Mouse (Mus musculus) gastrocnemius, adult 8-10 months (tissue): ENCODE measurements around the gene Gm17409. TPM values are rescaled to one million over a fixed set of nuclear protein-coding genes. Genes with fewer than 3 reads are reported as not detected.
A peak's percentile ranks its signal among the peaks of the same experiment; 100 is the strongest.

Source experiments
- DNase-seq, 2 experiments: peaks; one replicate each; pipeline ENCODE4 v3.0.0; 2022; ENCODE audit warnings: low spot score in 2 of 2
- total RNA-seq, 4 experiments: library from RNA; stranded (reverse); gene quantifications; 2 replicates each; pipeline ENCODE4 v1.2.4; 2022

Gm17409 gene
- total RNA-seq, 4 experiments from 2014 or later, result not detected

- no peak for DNase-seq
Observed at GRCm38 (mm10) chr2:58484284-58484965, 14.5 kb downstream of the Gm17409 start.

GRCm38 (mm10) chr2:58485152-58485551, 15.2 kb downstream of the Gm17409 start:
- no peak for DNase-seq

DNA sequence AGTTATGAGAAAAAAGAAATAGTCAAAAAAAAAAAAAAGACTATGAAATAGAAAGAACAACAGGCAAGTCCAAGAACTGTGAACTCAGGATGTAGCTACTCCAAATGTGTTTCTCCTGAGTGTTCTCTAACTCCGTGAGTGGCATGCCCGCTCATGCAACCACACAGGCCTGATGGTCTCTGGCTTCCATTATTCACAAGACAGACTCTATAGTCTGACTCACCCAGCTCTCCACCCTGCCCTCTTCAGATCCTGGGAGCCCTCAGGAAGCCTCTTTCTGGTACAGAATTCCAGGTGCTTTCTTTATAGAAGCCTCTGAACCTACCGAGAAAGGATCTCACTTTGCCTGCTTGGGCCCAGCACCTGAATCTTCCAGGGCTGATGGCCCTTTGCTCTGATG, 15.8 kb downstream of the Gm17409 start:
- DNase-seq, result no peak

- no peak for DNase-seq
Observed at GRCm38 (mm10) chr2:58486441-58487278, 16.7 kb downstream of the Gm17409 start.

- no peak for DNase-seq
Observed at GRCm38 (mm10) chr2:58487279-58487560, 17.3 kb downstream of the Gm17409 start.

DNA sequence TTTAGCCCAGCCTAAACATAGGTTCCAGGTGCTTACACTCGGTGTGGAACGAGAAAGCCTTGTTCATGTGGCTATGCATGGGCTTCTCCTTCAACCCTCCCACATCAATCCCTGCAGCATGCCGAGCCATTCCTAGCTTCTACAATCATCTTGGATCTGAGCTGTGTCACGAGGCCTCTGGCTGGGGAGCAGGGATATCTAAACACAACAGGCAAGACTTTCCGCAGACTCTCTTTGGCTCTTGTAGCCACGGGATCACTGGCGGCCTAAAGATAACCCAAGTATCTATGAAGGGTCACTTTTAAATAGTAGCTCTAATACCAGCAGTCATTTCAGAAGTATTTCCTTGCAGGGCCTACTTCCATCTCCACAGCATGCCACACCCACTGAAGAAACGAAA, 18.5 kb downstream of the Gm17409 start:
- DNase-seq, result peak in 1 of 2 experiments; percentile 24

- peak; percentile 77 to 84 for DNase-seq
Observed at GRCm38 (mm10) chr2:58489275-58489674, 19.4 kb downstream of the Gm17409 start.

DNA sequence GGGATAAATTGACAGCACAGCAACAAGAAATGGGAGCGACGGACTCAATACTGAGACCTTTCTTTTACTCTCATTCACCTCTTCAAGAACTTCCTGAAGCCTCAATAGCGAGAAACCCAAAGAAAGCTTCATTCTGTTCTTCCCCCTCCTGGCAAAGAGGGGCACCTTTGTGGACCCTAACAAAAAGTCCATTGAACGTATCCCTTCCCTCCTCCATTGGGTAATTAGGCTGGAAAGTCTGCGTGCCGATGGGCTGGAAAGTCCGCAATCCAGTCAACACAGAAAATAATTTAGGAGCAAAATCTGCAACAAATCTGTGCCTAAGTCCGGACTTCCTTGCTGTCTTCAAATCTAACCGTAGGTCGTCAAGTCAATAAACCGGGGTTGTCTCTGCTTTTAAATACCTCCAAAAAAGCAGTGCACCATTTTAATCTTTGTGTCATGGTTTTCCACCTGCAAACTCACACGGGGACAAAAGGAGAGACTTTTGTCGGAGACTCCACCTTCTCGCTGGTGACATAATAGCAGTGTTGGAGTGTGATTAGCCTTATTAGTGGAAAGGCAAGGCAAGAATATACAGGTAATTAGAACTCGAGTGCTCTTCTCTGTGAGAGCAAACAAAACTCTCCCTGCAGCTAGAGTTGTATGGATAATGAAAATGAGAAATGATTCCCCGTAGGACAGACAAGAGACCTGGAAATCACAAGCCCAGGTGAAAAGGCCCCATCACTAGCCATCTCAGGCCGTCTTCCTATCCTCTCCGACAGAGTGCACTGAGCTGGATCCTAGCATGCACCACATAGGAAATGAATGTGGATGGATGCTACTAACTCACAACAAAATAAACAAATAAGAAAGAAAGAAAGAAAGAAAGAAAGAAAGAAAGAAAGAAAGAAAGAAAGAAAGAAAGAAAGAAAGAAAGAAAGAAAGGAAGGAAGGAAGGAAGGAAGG, 24.0 kb downstream of the Gm17409 start:
- no peak for DNase-seq

DNA sequence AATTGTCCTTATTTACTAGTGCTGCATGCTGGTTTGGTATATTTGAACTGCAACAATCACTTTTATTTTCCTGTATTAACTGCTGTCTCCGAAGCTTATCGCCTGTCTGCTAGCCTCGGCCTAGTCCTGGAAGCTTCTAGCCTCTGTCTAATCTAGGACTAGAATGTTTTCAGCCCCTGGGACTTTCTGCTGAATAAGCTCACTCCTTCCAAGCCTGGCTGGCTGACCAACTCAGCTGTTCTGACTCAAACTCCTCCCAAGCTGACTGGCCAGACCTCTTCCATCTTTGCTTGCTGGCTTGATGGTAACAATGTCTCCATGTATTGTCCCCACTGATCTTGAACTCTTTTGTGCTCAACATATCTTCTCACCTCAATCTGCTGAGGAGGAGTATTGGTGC, 25.4 kb downstream of the Gm17409 start:
- no peak for DNase-seq

GRCm38 (mm10) chr2:58496647-58497410, 26.9 kb downstream of the Gm17409 start:
- no peak for DNase-seq

DNA sequence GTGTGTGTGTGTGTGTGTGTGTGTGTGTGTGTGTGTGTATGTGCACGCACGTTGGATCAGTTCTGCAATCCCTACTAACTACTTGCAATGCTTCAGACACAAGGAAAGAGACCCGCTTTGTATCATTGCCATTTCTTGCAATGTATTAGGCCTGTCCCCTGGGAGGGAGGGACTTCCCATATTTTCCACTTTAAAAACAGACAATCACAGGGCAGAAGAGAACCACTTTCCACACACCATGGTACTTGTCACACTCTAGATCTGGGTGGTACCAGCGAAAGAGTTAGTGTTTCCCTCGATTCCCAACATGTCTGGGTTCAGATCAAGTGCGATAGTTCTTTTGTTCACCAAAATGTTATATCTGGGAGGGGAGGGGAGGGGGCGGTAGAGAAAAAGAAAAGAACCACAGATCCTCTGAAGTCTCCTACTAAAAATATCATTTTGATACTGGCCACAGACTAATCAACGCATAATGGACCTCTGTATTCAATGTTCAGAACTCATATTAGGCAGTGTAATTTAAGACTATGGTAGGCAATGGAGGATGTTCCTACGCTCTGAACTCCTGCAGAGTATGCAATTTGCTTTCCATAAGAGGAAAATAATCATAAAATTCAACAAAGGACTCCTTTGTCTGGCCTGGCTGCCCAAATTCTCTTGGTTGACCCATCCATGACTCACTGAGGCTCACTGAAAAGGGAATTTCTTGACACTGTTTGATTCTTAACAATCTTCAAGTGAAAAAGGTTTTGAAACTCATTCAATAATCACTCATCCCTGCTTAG, 35.6 kb downstream of the Gm17409 start:
- DNase-seq, result no peak

DNA sequence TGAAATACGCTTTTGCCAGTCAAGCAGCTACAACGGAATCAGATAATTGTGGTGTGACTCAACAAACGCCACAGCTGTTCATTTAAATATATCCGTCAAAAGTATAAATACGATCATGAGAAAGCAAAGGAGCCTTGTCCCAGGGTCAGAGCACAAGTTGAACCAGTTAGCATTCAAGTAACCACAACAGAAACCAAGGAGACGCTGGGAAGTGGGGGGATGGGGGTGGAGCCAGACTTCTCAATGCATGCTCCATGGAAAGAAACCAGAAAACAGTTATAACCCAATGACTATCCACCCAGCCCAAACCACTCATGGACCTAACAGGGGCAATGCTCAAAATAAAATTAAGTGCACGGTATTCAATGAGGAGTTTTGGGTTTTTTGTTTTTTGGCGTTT, 40.3 kb downstream of the Gm17409 start:
- DNase-seq, result no peak

- no peak for DNase-seq
Observed at GRCm38 (mm10) chr2:58513212-58513611, 43.3 kb downstream of the Gm17409 start.

DNA sequence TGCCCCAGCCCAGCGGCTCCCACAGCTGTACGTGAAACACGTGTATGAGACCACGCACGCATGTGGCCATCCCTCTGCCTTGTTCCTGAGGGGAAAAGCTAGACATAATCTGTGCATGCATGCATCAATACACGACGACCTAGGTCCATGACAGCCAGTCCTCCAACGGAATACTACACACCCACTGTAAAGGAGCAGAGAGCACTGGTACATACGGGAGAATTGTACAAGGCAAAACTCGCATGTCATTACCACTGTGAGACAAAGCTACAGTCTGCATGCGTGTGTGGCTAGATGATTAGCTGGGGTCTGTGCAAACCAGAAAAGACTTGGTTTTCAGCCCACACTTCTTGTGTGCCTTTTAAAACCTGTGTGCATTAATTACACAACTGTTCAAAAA, 44.6 kb downstream of the Gm17409 start:
- DNase-seq, result no peak

DNA sequence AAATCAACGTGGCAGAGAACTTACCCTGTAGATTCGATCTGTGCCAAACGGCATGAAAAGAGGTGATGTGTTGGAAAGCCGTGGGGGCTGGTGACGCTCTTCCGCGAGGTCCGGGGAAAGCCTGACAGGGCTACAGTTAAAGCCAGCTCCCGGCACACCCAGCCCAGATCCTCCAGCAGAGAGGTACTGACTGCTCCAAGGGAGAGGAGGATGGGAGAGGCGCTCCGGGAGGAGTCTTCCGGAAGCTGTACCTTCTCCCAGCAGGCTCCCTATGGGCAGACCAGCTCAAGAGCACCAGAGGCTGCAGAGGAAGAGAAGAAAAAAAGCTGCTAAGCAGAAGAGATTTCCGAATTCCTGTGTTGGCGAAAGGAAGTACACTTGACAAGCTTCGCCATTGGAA, 46.1 kb downstream of the Gm17409 start:
- no peak for DNase-seq

GRCm38 (mm10) chr2:58516920-58517319, 47.0 kb downstream of the Gm17409 start:
- no peak for DNase-seq

DNA sequence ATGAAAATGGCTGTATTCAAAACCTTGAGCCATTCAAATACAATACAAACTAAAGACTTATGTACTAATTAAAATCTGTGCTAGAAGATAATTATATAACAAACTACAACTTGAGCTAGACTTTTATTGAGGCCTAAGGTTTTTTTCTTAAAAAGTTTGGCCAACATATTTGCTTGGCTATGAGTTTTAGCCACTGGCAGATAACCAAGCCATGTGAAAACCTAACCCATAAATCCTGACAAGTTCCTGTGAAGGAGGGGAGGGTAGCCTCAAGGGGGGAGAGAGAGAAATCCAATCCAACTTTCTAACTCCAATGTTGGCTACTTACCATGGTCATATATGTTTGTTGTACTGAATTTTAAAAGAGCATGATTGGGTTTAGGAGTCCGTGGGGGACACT, 48.6 kb downstream of the Gm17409 start:
- DNase-seq, result no peak
